Mouse (Mus musculus) mammary gland, adult 2 months (tissue): Measurements from ENCODE around the gene Vmn1r202. TPM values are rescaled to one million over a fixed set of nuclear protein-coding genes. Genes with fewer than 3 reads are reported as not detected.

Experiments
- polyA plus RNA-seq: library from polyadenylated mRNA; depleted of rRNA; stranded (reverse); fragments of >200 nt; gene quantifications from 2 replicates; pipeline ENCODE4 v1.2.3, GENCODE M21; 2012; ENCODE audit warnings: low replicate concordance; rRNA removed

The Vmn1r202 gene
- not detected in 2 replicates for polyA plus RNA-seq

GRCm38 (mm10) chr13:22505281-22505680, at the start of gene Vmn1r202:
Gene Vmn1r202, minus strand, starts transcription at chr13:22505381.

GRCm38 (mm10) chr13:22552898-22553297, 47.7 kb upstream of the Vmn1r202 start, which contains the start of gene Vmn1r204:
Gene Vmn1r204, plus strand, starts transcription at chr13:22553198.

GRCm38 (mm10) chr13:22517814-22518213, 12.6 kb upstream of the Vmn1r202 start, which contains the start of gene Vmn1r203:
Gene Vmn1r203, plus strand, starts transcription at chr13:22518114.

GRCm38 (mm10) chr13:22471623-22472022, 33.6 kb downstream of the Vmn1r202 start, which contains the start of gene Vmn1r201:
Gene Vmn1r201, plus strand, starts transcription at chr13:22471923.

Other genes with a start within 250 kb of the Vmn1r202 start
- gene Vmn1r195, start 234.9 kb downstream of the Vmn1r202 start, polyA plus RNA-seq = not detected in 2 replicates
- not detected in 2 replicates for gene Vmn1r196, start 215.5 kb downstream of the Vmn1r202 start, polyA plus RNA-seq
- gene Vmn1r197, start 180.8 kb downstream of the Vmn1r202 start, polyA plus RNA-seq = not detected in 2 replicates
- not detected in 2 replicates for gene Vmn1r198, start 155.0 kb downstream of the Vmn1r202 start, polyA plus RNA-seq
- not detected in 2 replicates for gene Vmn1r199, start 125.6 kb downstream of the Vmn1r202 start, polyA plus RNA-seq
- gene Vmn1r200, start 115.0 kb downstream of the Vmn1r202 start, polyA plus RNA-seq = not detected in 2 replicates
- not detected in 2 replicates for gene Vmn1r201, start 33.5 kb downstream of the Vmn1r202 start, polyA plus RNA-seq
- not detected in 2 replicates for gene Vmn1r203, start 12.7 kb upstream of the Vmn1r202 start, polyA plus RNA-seq
- not detected in 2 replicates for gene Vmn1r204, start 47.8 kb upstream of the Vmn1r202 start, polyA plus RNA-seq
- gene Vmn1r205, start 87.6 kb upstream of the Vmn1r202 start, polyA plus RNA-seq = not detected in 2 replicates
- gene Vmn1r206, start 118.9 kb upstream of the Vmn1r202 start, polyA plus RNA-seq = not detected in 2 replicates
- gene Vmn1r207-ps, start 224.2 kb upstream of the Vmn1r202 start, polyA plus RNA-seq = not detected in 2 replicates